Comparison of ENCODE assay signal across 30 mouse cellular contexts in genomic region chr15:100300499-100300898, GRCm38 (mm10). TPM values are rescaled to one million over a fixed set of nuclear protein-coding genes. Genes with fewer than 3 reads are reported as not detected.
DNase-seq lines count a peak whose midpoint lies in the region; ATAC-seq and TF ChIP-seq lines count a peak whose summit lies in the region.
"Had no signal": no experiment of that assay in that cellular context is flagged by ENCODE, and none has a peak within 500 bp of the region (broad histone marks: within the 10 kb centered on the region; RNA-seq: fewer than 3 reads in every experiment).

No protein-coding gene starts in this region.

- no peak for TF ChIP-seq POLR2A in ES-Bruce4 (IDR thresholded peaks at IDR 0.05; ENCODE audit: insufficient read depth, low read length)

- H3K36me3 ChIP-seq in ES-Bruce4 (ENCODE audit: control insufficient read depth, insufficient read depth, low read length, poor library complexity, severe bottlenecking), result no peaks in the 10 kb centered on the region
- H3K36me3 ChIP-seq in forebrain, embryonic 12.5 days (replicated peaks), result no peaks in the 10 kb centered on the region
- H3K36me3 ChIP-seq: embryonic facial prominence, embryonic 10.5 days; heart, embryonic 15.5 days; hindbrain, embryonic 13.5 days had no signal

- H3K9ac ChIP-seq in ES-Bruce4 (ENCODE audit: low read depth, poor library complexity, severe bottlenecking), result 0 out of 2 replicates have a peak overlapping the region, but pooled peaks have one; percentile 13
- H3K9ac ChIP-seq in forebrain, embryonic 12.5 days, result no peak overlapping the region
- H3K9ac ChIP-seq: heart, embryonic 15.5 days; hindbrain, embryonic 13.5 days had no signal

- no peaks in the 10 kb centered on the region for H3K9me3 ChIP-seq in ES-Bruce4 (replicated peaks; ENCODE audit: control insufficient read depth, insufficient read depth, low read length, poor library complexity, severe bottlenecking)
- H3K9me3 ChIP-seq in forebrain, embryonic 12.5 days, result no peaks in the 10 kb centered on the region
- H3K9me3 ChIP-seq: embryonic facial prominence, embryonic 10.5 days; heart, embryonic 15.5 days; hindbrain, embryonic 13.5 days had no signal

- H3K4me1 ChIP-seq in ES-Bruce4 (ENCODE audit: control insufficient read depth, insufficient read depth, low read length), result peaks cover 2% of the 10 kb centered on the region
- H3K4me1 ChIP-seq in forebrain, embryonic 12.5 days, result peaks cover 11% of the 10 kb centered on the region; the same call in 1 of the 2 replicates

- WGBS in forebrain, embryonic 12.5 days, result 87% methylated on average over 6 of the region's 6 CpGs

- no peak for TF ChIP-seq EP300 in ES-Bruce4 (IDR thresholded peaks at IDR 0.05; ENCODE audit: insufficient read depth, low read depth, low read length)

- no peak for TF ChIP-seq CTCF in ES-Bruce4 (IDR thresholded peaks at IDR 0.05; ENCODE audit: low read depth, low read length)

- H3K27ac ChIP-seq in ES-Bruce4 (ENCODE audit: insufficient read depth, low read length), result peak overlapping the region; percentile 10; the same call in 1 of the 2 replicates
- H3K27ac ChIP-seq in forebrain, embryonic 12.5 days, result no peak overlapping the region
- H3K27ac ChIP-seq: embryonic facial prominence, embryonic 10.5 days; heart, adult 2 months; heart, embryonic 15.5 days; hindbrain, embryonic 13.5 days; hindbrain, postnatal 0 days had no signal

- H3K4me2 ChIP-seq in forebrain, embryonic 12.5 days, result no peak overlapping the region
- H3K4me2 ChIP-seq: heart, embryonic 11.5 days; heart, embryonic 15.5 days; hindbrain, embryonic 13.5 days had no signal

- H3K27me3 ChIP-seq in ES-Bruce4 (ENCODE audit: control insufficient read depth, insufficient read depth, low read length, poor library complexity, severe bottlenecking), result no peaks in the 10 kb centered on the region
- no peaks in the 10 kb centered on the region for H3K27me3 ChIP-seq in forebrain, embryonic 12.5 days
- H3K27me3 ChIP-seq: hindbrain, embryonic 13.5 days; Patski had no signal

- no peak overlapping the region for H3K4me3 ChIP-seq in ES-Bruce4 (ENCODE audit: low read depth, low read length)
- no peak overlapping the region for H3K4me3 ChIP-seq in forebrain, embryonic 12.5 days (replicated peaks)
- H3K4me3 ChIP-seq: embryonic facial prominence, embryonic 10.5 days; heart, adult 2 months; heart, embryonic 15.5 days; hindbrain, embryonic 13.5 days had no signal

- peak; percentile 22 for DNase-seq in thymus, postnatal 14 days
- DNase-seq in thymus, postnatal 36 days, result no peak
- DNase-seq in R1 (ENCODE audit: low read depth, low spot score), result peak; percentile 51
- DNase-seq in right cerebral cortex, adult 18-20 months, result no peak
- DNase-seq: adrenal gland, adult 8-10 months; B cell, adult 2 months; cerebellum, adult 18-20 months; cerebellum, adult 9-11 months; gastrocnemius, postnatal 14 days; heart, adult 2 months; heart, postnatal 14 days; kidney, adult 11 months had no signal

- no peak for ATAC-seq in megakaryocyte, adult 5-6 weeks (ENCODE audit: poor library complexity, severe bottlenecking)
- ATAC-seq in forebrain, embryonic 12.5 days (ENCODE audit: low FRiP score), result no peak
- ATAC-seq: CD4-positive, CD25-positive, alpha-beta regulatory T cell, adult 4 months; forebrain, embryonic 16.5 days; hindbrain, postnatal 0 days; Patski had no signal

RNA-seq across cellular contexts. Expression of gene Mettl7a1, which starts 3.4 kb away (rescaled TPM):
- 9.7 and 11.5 TPM in 2 replicates for polyA plus RNA-seq in ES-Bruce4 (2011; ENCODE audit: insufficient read depth, insufficient read length, low read depth, missing spikeins)
- 21.4 and 25.2 TPM in 2 replicates for total RNA-seq in megakaryocyte, adult 5-6 weeks (2015)
- 59.4 and 64.4 TPM in 2 replicates for total RNA-seq in megakaryocyte, adult 5-6 weeks (2017)
- polyA plus RNA-seq in forebrain, embryonic 12.5 days (2016; fragmentation: Nextera tagmentation; extraction: Ambion mirVana), result 3.8 and 4.4 TPM in 2 replicates

RNA-seq across cellular contexts. Expression of gene Tmprss12, which starts 19.9 kb away (rescaled TPM):
- 3.2 and 4.1 TPM in 2 replicates for polyA plus RNA-seq in ES-Bruce4 (2011; ENCODE audit: insufficient read depth, insufficient read length, low read depth, missing spikeins)
- total RNA-seq in megakaryocyte, adult 5-6 weeks (2015), result not detected in 2 replicates
- total RNA-seq in megakaryocyte, adult 5-6 weeks (2017), result not detected in 2 replicates
- not detected in 2 replicates for polyA plus RNA-seq in forebrain, embryonic 12.5 days (2016; fragmentation: Nextera tagmentation; extraction: Ambion mirVana)
- total RNA-seq: adrenal gland, adult 8-10 months; adrenal gland, postnatal 4 days; gastrocnemius, postnatal 14 days; heart, adult 2 months; heart, postnatal 14 days; hematopoietic stem cell, adult 5-6 weeks; hindbrain, postnatal 0 days had no signal
- polyA plus RNA-seq: brain, embryonic 14.5 days; CD4-positive, CD25-positive, alpha-beta regulatory T cell, adult 4 months; embryonic facial prominence, embryonic 10.5 days; embryonic facial prominence, embryonic 14.5 days; forebrain, embryonic 16.5 days; frontal cortex, adult 2 months; gonadal fat pad, adult 2 months; heart, adult 2 months; heart, embryonic 11.5 days; heart, embryonic 15.5 days; hindbrain, embryonic 13.5 days; hindbrain, postnatal 0 days; intestine, embryonic 14.5 days; Patski had no signal

RNA-seq across cellular contexts. Expression of gene Mettl7a3, which starts 34.2 kb away (rescaled TPM):
- not detected in 2 replicates for polyA plus RNA-seq in ES-Bruce4 (2011; ENCODE audit: insufficient read depth, insufficient read length, low read depth, missing spikeins)
- not detected in 2 replicates for total RNA-seq in megakaryocyte, adult 5-6 weeks (2015)
- not detected in 2 replicates for total RNA-seq in megakaryocyte, adult 5-6 weeks (2017)
- polyA plus RNA-seq in forebrain, embryonic 12.5 days (2016; fragmentation: Nextera tagmentation; extraction: Ambion mirVana), result not detected in 2 replicates
- total RNA-seq: heart, postnatal 14 days; hematopoietic stem cell, adult 5-6 weeks had no signal
- polyA plus RNA-seq: embryonic facial prominence, embryonic 10.5 days; forebrain, embryonic 16.5 days; heart, embryonic 11.5 days; heart, embryonic 15.5 days; intestine, embryonic 14.5 days had no signal

RNA-seq across cellular contexts. Expression of gene Methig1, which starts 52.5 kb away (rescaled TPM):
- not detected in 2 replicates for polyA plus RNA-seq in ES-Bruce4 (2011; ENCODE audit: insufficient read depth, insufficient read length, low read depth, missing spikeins)
- not detected in 2 replicates for total RNA-seq in megakaryocyte, adult 5-6 weeks (2015)
- total RNA-seq in megakaryocyte, adult 5-6 weeks (2017), result not detected in 2 replicates
- polyA plus RNA-seq in forebrain, embryonic 12.5 days (2016; fragmentation: Nextera tagmentation; extraction: Ambion mirVana), result 0.18 TPM in 1 of 2 replicates, not detected in the other
- total RNA-seq: gastrocnemius, postnatal 14 days; heart, postnatal 14 days; hematopoietic stem cell, adult 5-6 weeks had no signal
- polyA plus RNA-seq: brain, embryonic 14.5 days; CD4-positive, CD25-positive, alpha-beta regulatory T cell, adult 4 months; embryonic facial prominence, embryonic 10.5 days; embryonic facial prominence, embryonic 14.5 days; forebrain, embryonic 16.5 days; frontal cortex, adult 2 months; heart, adult 2 months; heart, embryonic 11.5 days; heart, embryonic 15.5 days; hindbrain, postnatal 0 days; intestine, embryonic 14.5 days had no signal

RNA-seq across cellular contexts. Expression of gene Mettl7a2, which starts 52.5 kb away (rescaled TPM):
- not detected in 2 replicates for polyA plus RNA-seq in ES-Bruce4 (2011; ENCODE audit: insufficient read depth, insufficient read length, low read depth, missing spikeins)
- not detected in 2 replicates for total RNA-seq in megakaryocyte, adult 5-6 weeks (2015)
- total RNA-seq in megakaryocyte, adult 5-6 weeks (2017), result not detected in 2 replicates
- not detected in 2 replicates for polyA plus RNA-seq in forebrain, embryonic 12.5 days (2016; fragmentation: Nextera tagmentation; extraction: Ambion mirVana)
- total RNA-seq: hematopoietic stem cell, adult 5-6 weeks; hindbrain, postnatal 0 days had no signal
- polyA plus RNA-seq: brain, embryonic 14.5 days; CD4-positive, CD25-positive, alpha-beta regulatory T cell, adult 4 months; embryonic facial prominence, embryonic 10.5 days; embryonic facial prominence, embryonic 14.5 days; forebrain, embryonic 16.5 days; frontal cortex, adult 2 months; heart, adult 2 months; heart, embryonic 11.5 days; heart, embryonic 15.5 days; hindbrain, embryonic 13.5 days; hindbrain, postnatal 0 days; intestine, embryonic 14.5 days had no signal

Comparison
In these comparisons a context has a peak if more than half of its experiments do, and no peak if none do; other contexts are left out.
1. DNase-seq: peak in thymus, postnatal 14 days (single experiment) and R1 (single experiment); none in thymus, postnatal 36 days (0 of 2) and right cerebral cortex, adult 18-20 months (single experiment).